Mouse (Mus musculus) hindbrain, embryonic 13.5 days (tissue): ENCODE data around the gene Fuom. TPM values are rescaled to one million over a fixed set of nuclear protein-coding genes. Genes with fewer than 3 reads are reported as not detected.

Source experiments
- ATAC-seq: fragments of 200-750 bp; cut with Nextera tagmentation; 2 replicates; pipeline ENCODE4 v1.8.0; 2017; ENCODE audit warnings: moderate TSS enrichment; ENCODE audit not compliant: low FRiP score
- H3K27ac ChIP-seq: fragments of 300-500 bp; sonication (generic); 2 replicates; pipeline ENCODE4 v1.5.1; 2015; ENCODE audit warnings: inconsistent platforms, mild to moderate bottlenecking, moderate library complexity
- H3K27me3 ChIP-seq: fragments of 300-500 bp; sonication (generic); 2 replicates; pipeline ENCODE4 v1.6.1; 2015; ENCODE audit warnings: mild to moderate bottlenecking, inconsistent platforms
- H3K36me3 ChIP-seq: fragments of 300-500 bp; sonication (generic); 2 replicates; pipeline ENCODE4 v1.6.1; 2015; ENCODE audit warnings: mild to moderate bottlenecking, inconsistent platforms
- H3K4me1 ChIP-seq: fragments of 300-500 bp; sonication (generic); replicated peaks from 2 replicates; pipeline ENCODE4 v1.6.1; 2015; ENCODE audit warnings: inconsistent platforms
- H3K4me2 ChIP-seq: fragments of 300-500 bp; sonication (generic); 2 replicates; pipeline ENCODE4 v1.6.1; 2015; ENCODE audit warnings: inconsistent platforms, mild to moderate bottlenecking, moderate library complexity
- H3K4me3 ChIP-seq: fragments of 300-500 bp; sonication (generic); 2 replicates; pipeline ENCODE4 v1.5.1; 2015; ENCODE audit warnings: mild to moderate bottlenecking, inconsistent platforms
- H3K9ac ChIP-seq: fragments of 300-500 bp; sonication (generic); 2 replicates; pipeline ENCODE4 v1.6.1; 2015; ENCODE audit warnings: mild to moderate bottlenecking, inconsistent platforms
- H3K9me3 ChIP-seq: fragments of 300-500 bp; sonication (generic); 2 replicates; pipeline ENCODE4 v1.6.1; 2016; ENCODE audit warnings: inconsistent platforms
- WGBS: fragments of 180-500 bp; shearing (Covaris S2); methylation state at CpG from one replicate; pipeline ENCODE4 v1.1.7; 2015; 5-methylcytosine and 5-hydroxymethylcytosine counted together
- polyA plus RNA-seq: library from polyadenylated mRNA; unstranded; fragments of >200 nt; fragmentation: Nextera tagmentation; extraction: Ambion mirVana; gene quantifications from 2 replicates; pipeline ENCODE4 v1.2.1, GENCODE M21; 2015

Fuom gene
- polyA plus RNA-seq, 1 experiment from 2014 or later, result 27.9 TPM

GRCm38 (mm10) chr7:140067397-140067796 lies 34.8 kb downstream of the Fuom start:
- Histone ChIP-seq H3K27ac (no peak overlapping the region), H3K9ac (no peak overlapping the region), H3K36me3 (peaks cover 26% of the 10 kb centered on the region), H3K4me2 (no peak overlapping the region), H3K4me1 (peaks cover 5% of the 10 kb centered on the region; the same call in 1 of the 2 replicates), H3K27me3 (peaks cover 51% of the 10 kb centered on the region), H3K4me3 (no peak overlapping the region), H3K9me3 (no peaks in the 10 kb centered on the region)
- no peak for ATAC-seq
- 73% methylated on average over 6 of the region's 6 CpGs for WGBS

- H3K4me2 ChIP-seq, result no peak overlapping the region
- no peaks in the 10 kb centered on the region for H3K9me3 ChIP-seq
- no peak for ATAC-seq
- H3K9ac ChIP-seq, result no peak overlapping the region
- no peak overlapping the region for H3K27ac ChIP-seq
- peaks cover 43% of the 10 kb centered on the region for H3K27me3 ChIP-seq
- H3K36me3 ChIP-seq, result no peaks in the 10 kb centered on the region
- H3K4me1 ChIP-seq, result peaks cover 48% of the 10 kb centered on the region
- WGBS, result 18% methylated on average over 7 of the region's 7 CpGs
- H3K4me3 ChIP-seq, result no peak overlapping the region
Observed at GRCm38 (mm10) chr7:140063092-140063491, 39.1 kb downstream of the Fuom start.

GRCm38 (mm10) chr7:140062307-140062706 lies 39.9 kb downstream of the Fuom start:
- H3K27me3 ChIP-seq, result peaks cover 40% of the 10 kb centered on the region

GRCm38 (mm10) chr7:140061832-140062130 lies 40.5 kb downstream of the Fuom start:
- Histone ChIP-seq H3K27me3 (peaks cover 40% of the 10 kb centered on the region), H3K9ac (peak overlapping the region; percentile 72)
- ATAC-seq, result no peak

More at GRCm38 (mm10) chr7:140062307-140062706, 39.9 kb downstream of the Fuom start:
- no peaks in the 10 kb centered on the region for H3K9me3 ChIP-seq
- no peaks in the 10 kb centered on the region for H3K36me3 ChIP-seq
- no peak overlapping the region for H3K9ac ChIP-seq
- no peak; the same call in 1 of the 2 replicates for ATAC-seq
- H3K4me2 ChIP-seq, result peak overlapping the region; percentile 73; the same call in 1 of the 2 replicates
- H3K4me3 ChIP-seq, result no peak overlapping the region
- H3K27ac ChIP-seq, result peak overlapping the region; percentile 14; the same call in 1 of the 2 replicates
- WGBS, result 7% methylated on average over 11 of the region's 11 CpGs
- H3K4me1 ChIP-seq, result peaks cover 56% of the 10 kb centered on the region

GRCm38 (mm10) chr7:140060936-140061831 lies 41.1 kb downstream of the Fuom start:
- H3K4me3 ChIP-seq, result peak overlapping the region; percentile 36
- H3K9me3 ChIP-seq, result no peaks in the 10 kb centered on the region
- H3K4me2 ChIP-seq, result peak overlapping the region; percentile 73
- peak overlapping the region; percentile 72 for H3K9ac ChIP-seq
- H3K27me3 ChIP-seq, result peaks cover 40% of the 10 kb centered on the region
- H3K27ac ChIP-seq, result peak overlapping the region; percentile 69
- WGBS, result under 1% methylated on average over 47 of the region's 47 CpGs
- H3K4me1 ChIP-seq, result peaks cover 65% of the 10 kb centered on the region
- no peaks in the 10 kb centered on the region for H3K36me3 ChIP-seq
- peak; percentile 46 for ATAC-seq

More at GRCm38 (mm10) chr7:140061832-140062130, 40.5 kb downstream of the Fuom start:
- H3K36me3 ChIP-seq, result no peaks in the 10 kb centered on the region
- peaks cover 60% of the 10 kb centered on the region for H3K4me1 ChIP-seq
- H3K9me3 ChIP-seq, result no peaks in the 10 kb centered on the region
- peak overlapping the region; percentile 14; the same call in 1 of the 2 replicates for H3K27ac ChIP-seq
- WGBS, result 2% methylated on average over 6 of the region's 6 CpGs
- H3K4me3 ChIP-seq, result peak overlapping the region; percentile 36
- H3K4me2 ChIP-seq, result peak overlapping the region; percentile 73

- 17% methylated on average over 4 of the region's 4 CpGs for WGBS
- no peak for ATAC-seq
- no peaks in the 10 kb centered on the region for H3K9me3 ChIP-seq
- H3K27me3 ChIP-seq, result peaks cover 31% of the 10 kb centered on the region
- H3K27ac ChIP-seq, result no peak overlapping the region
- no peak overlapping the region for H3K4me3 ChIP-seq
- H3K4me2 ChIP-seq, result peak overlapping the region; percentile 13
- peaks cover 66% of the 10 kb centered on the region for H3K4me1 ChIP-seq
- no peaks in the 10 kb centered on the region for H3K36me3 ChIP-seq
- no peak overlapping the region; the same call in 1 of the 2 replicates for H3K9ac ChIP-seq
Observed at GRCm38 (mm10) chr7:140059601-140060000, 42.6 kb downstream of the Fuom start.

GRCm38 (mm10) chr7:140058528-140058927 lies 43.7 kb downstream of the Fuom start:
- H3K4me3 ChIP-seq, result peak overlapping the region; percentile 51
- ATAC-seq, result 0 out of 2 replicates have a peak, but pooled peaks have one; percentile 2
- peaks cover 66% of the 10 kb centered on the region for H3K4me1 ChIP-seq
- H3K27ac ChIP-seq, result peak overlapping the region; percentile 96
- WGBS, result 6% methylated on average over 7 of the region's 7 CpGs
- peaks cover 21% of the 10 kb centered on the region for H3K27me3 ChIP-seq
- H3K9ac ChIP-seq, result peak overlapping the region; percentile 85
- no peaks in the 10 kb centered on the region for H3K9me3 ChIP-seq
- no peaks in the 10 kb centered on the region for H3K36me3 ChIP-seq
- peak overlapping the region; percentile 74 for H3K4me2 ChIP-seq

GRCm38 (mm10) chr7:140057413-140058407 lies 44.5 kb downstream of the Fuom start:
- peak; percentile 74 for ATAC-seq
- Histone ChIP-seq H3K4me1 (peaks cover 64% of the 10 kb centered on the region), H3K9ac (peak overlapping the region; percentile 85), H3K9me3 (no peaks in the 10 kb centered on the region), H3K27ac (peak overlapping the region; percentile 96), H3K4me3 (peak overlapping the region; percentile 51), H3K36me3 (no peaks in the 10 kb centered on the region), H3K27me3 (peaks cover 26% of the 10 kb centered on the region), H3K4me2 (peak overlapping the region; percentile 74)
- 2% methylated on average over 53 of the region's 53 CpGs for WGBS

- H3K9ac ChIP-seq, result no peak overlapping the region
- H3K4me2 ChIP-seq, result no peak overlapping the region
- 84% methylated on average over 4 of the region's 4 CpGs for WGBS
- H3K27ac ChIP-seq, result no peak overlapping the region
- H3K4me3 ChIP-seq, result no peak overlapping the region
- H3K36me3 ChIP-seq, result no peaks in the 10 kb centered on the region
- ATAC-seq, result no peak
- H3K27me3 ChIP-seq, result peaks cover 42% of the 10 kb centered on the region
- peaks cover 47% of the 10 kb centered on the region for H3K4me1 ChIP-seq
- no peaks in the 10 kb centered on the region for H3K9me3 ChIP-seq
Observed at GRCm38 (mm10) chr7:140054124-140054523, 48.1 kb downstream of the Fuom start.

GRCm38 (mm10) chr7:140049115-140049689 lies 53.0 kb downstream of the Fuom start:
- peaks cover 85% of the 10 kb centered on the region for H3K27me3 ChIP-seq
- peak overlapping the region; percentile 56 for H3K4me3 ChIP-seq
- peaks cover 47% of the 10 kb centered on the region for H3K4me1 ChIP-seq
- peak overlapping the region; percentile 74 for H3K9ac ChIP-seq
- H3K9me3 ChIP-seq, result no peaks in the 10 kb centered on the region
- under 1% methylated on average over 34 of the region's 34 CpGs for WGBS
- peak overlapping the region; percentile 75 for H3K4me2 ChIP-seq
- H3K27ac ChIP-seq, result peak overlapping the region; percentile 71; the same call in 1 of the 2 replicates
- peak; percentile 87 for ATAC-seq
- H3K36me3 ChIP-seq, result no peaks in the 10 kb centered on the region

GRCm38 (mm10) chr7:140048361-140049114 lies 53.7 kb downstream of the Fuom start, which contains the start of gene Msx3:
Msx3 (minus strand) TSS chr7:140049089.
- Histone ChIP-seq H3K9ac (peak within 1 kb of the TSS; percentile 74), H3K4me2 (peak within 1 kb of the TSS; percentile 75), H3K27ac (peak within 1 kb of the TSS; percentile 71), H3K27me3 (peaks cover 85% of the 10 kb centered on the region), H3K4me3 (peak within 1 kb of the TSS; percentile 56), H3K36me3 (no peaks in the 10 kb centered on the region), H3K9me3 (no peaks in the 10 kb centered on the region), H3K4me1 (peaks cover 47% of the 10 kb centered on the region)
- ATAC-seq, result peak; percentile 38
- under 1% methylated on average over 55 of the region's 56 CpGs for WGBS
